Mouse (Mus musculus): ENCODE data around the gene Gm20820. TPM values are rescaled to one million over a fixed set of nuclear protein-coding genes. Genes with fewer than 3 reads are reported as not detected.

The Gm20820 gene
- not detected in 4 replicates for total RNA-seq (2023; ENCODE audit: inconsistent age)

GRCm38 (mm10) chrY:86061472-86061871, at the start of gene Gm20820:
Gene Gm20820 (plus strand): TSS chrY:86061772.

All from B cell, adult (primary cell).